ENCODE assay signal across 15 mouse cellular contexts in genomic region chr3:54990073-54990472, GRCm38 (mm10).
A peak's percentile ranks its signal among the peaks of the same experiment; 100 is the strongest.
DNase-seq lines count a peak whose midpoint lies in the region; ATAC-seq lines count a peak whose summit lies in the region.
"Had no signal": no experiment of that assay in that cellular context is flagged by ENCODE, and none has a peak within 500 bp of the region (broad histone marks: within the 10 kb centered on the region; RNA-seq: fewer than 3 reads in every experiment).

No protein-coding gene starts in this region.

- no peak overlapping the region for H3K4me2 ChIP-seq in midbrain, embryonic 11.5 days
- no peak overlapping the region for H3K4me2 ChIP-seq in midbrain, embryonic 15.5 days
- H3K4me2 ChIP-seq: forebrain, embryonic 12.5 days; limb, embryonic 15.5 days; liver, embryonic 15.5 days had no signal

- H3K27ac ChIP-seq in midbrain, embryonic 10.5 days (replicated peaks): 0 out of 2 replicates have a peak overlapping the region, but pooled peaks have one; percentile 4
- H3K27ac ChIP-seq in midbrain, embryonic 11.5 days (ENCODE audit: low read depth, low read length): no peak overlapping the region
- H3K27ac ChIP-seq in midbrain, embryonic 15.5 days: no peak overlapping the region
- H3K27ac ChIP-seq: forebrain, embryonic 12.5 days; gastrocnemius, adult 2 months; heart, embryonic 10.5 days; limb, embryonic 15.5 days; liver, embryonic 15.5 days had no signal

- no peak for ATAC-seq in midbrain, embryonic 11.5 days (ENCODE audit: low FRiP score)
- no peak for ATAC-seq in midbrain, embryonic 15.5 days (replicated peaks)
- ATAC-seq: activated CD4-positive, CD25-positive, alpha-beta regulatory T cell, adult 4 months; lung, postnatal 0 days had no signal

- no peaks in the 10 kb centered on the region for H3K36me3 ChIP-seq in midbrain, embryonic 10.5 days
- no peaks in the 10 kb centered on the region for H3K36me3 ChIP-seq in midbrain, embryonic 11.5 days (ENCODE audit: control insufficient read depth, insufficient read depth, low read length)
- no peaks in the 10 kb centered on the region for H3K36me3 ChIP-seq in midbrain, embryonic 15.5 days (replicated peaks)
- H3K36me3 ChIP-seq: forebrain, embryonic 12.5 days; heart, embryonic 10.5 days; limb, embryonic 15.5 days; liver, embryonic 15.5 days had no signal

- DNase-seq in midbrain, embryonic 10.5 days (ENCODE audit: low spot score): no peak
- DNase-seq in midbrain, embryonic 11.5 days (ENCODE audit: low spot score, missing footprints): no peak
- peak; percentile 47 for DNase-seq in Muller cell, postnatal 12 days (ENCODE audit: inconsistent ontology term)
- peak; percentile 58 for DNase-seq in embryo, embryonic 10 days (ENCODE audit: low spot score)
- peak; percentile 55 for DNase-seq in mesoderm, embryonic 11.5 days (ENCODE audit: low read depth, low spot score)
- no peak for DNase-seq in right cerebral cortex, adult 2 months (ENCODE audit: low spot score in 2 of 2)
- DNase-seq: thymus, postnatal 14 days had no signal

- no peak overlapping the region for H3K4me3 ChIP-seq in midbrain, embryonic 10.5 days
- H3K4me3 ChIP-seq in midbrain, embryonic 11.5 days (ENCODE audit: low read depth, low read length): no peak overlapping the region
- no peak overlapping the region for H3K4me3 ChIP-seq in midbrain, embryonic 15.5 days
- H3K4me3 ChIP-seq: forebrain, embryonic 12.5 days; gastrocnemius, adult 2 months; heart, embryonic 10.5 days; limb, embryonic 15.5 days; liver, embryonic 15.5 days had no signal

- no peak overlapping the region for H3K9ac ChIP-seq in midbrain, embryonic 11.5 days (ENCODE audit: low read length)
- no peak overlapping the region for H3K9ac ChIP-seq in midbrain, embryonic 15.5 days
- H3K9ac ChIP-seq: forebrain, embryonic 12.5 days; limb, embryonic 15.5 days; liver, embryonic 15.5 days had no signal

- H3K9me3 ChIP-seq in midbrain, embryonic 10.5 days (replicated peaks): no peaks in the 10 kb centered on the region
- H3K9me3 ChIP-seq in midbrain, embryonic 11.5 days (ENCODE audit: control insufficient read depth, low read length): no peaks in the 10 kb centered on the region
- H3K9me3 ChIP-seq in midbrain, embryonic 15.5 days: no peaks in the 10 kb centered on the region
- H3K9me3 ChIP-seq: forebrain, embryonic 12.5 days; heart, embryonic 10.5 days; limb, embryonic 15.5 days; liver, embryonic 15.5 days had no signal

- WGBS in midbrain, embryonic 10.5 days: 16% methylated on average over 5 of the region's 5 CpGs
- WGBS in midbrain, embryonic 11.5 days: 20% methylated on average over 5 of the region's 5 CpGs
- 29% methylated on average over 5 of the region's 5 CpGs for WGBS in midbrain, embryonic 15.5 days

- no peaks in the 10 kb centered on the region for H3K27me3 ChIP-seq in midbrain, embryonic 10.5 days (ENCODE audit: low read depth, poor library complexity, severe bottlenecking)
- H3K27me3 ChIP-seq in midbrain, embryonic 11.5 days (ENCODE audit: control insufficient read depth, insufficient read depth, low read length): no peaks in the 10 kb centered on the region
- H3K27me3 ChIP-seq in midbrain, embryonic 15.5 days (replicated peaks): no peaks in the 10 kb centered on the region
- H3K27me3 ChIP-seq: forebrain, embryonic 12.5 days; limb, embryonic 15.5 days; liver, embryonic 15.5 days had no signal

- H3K4me1 ChIP-seq in midbrain, embryonic 10.5 days: peaks cover 15% of the 10 kb centered on the region
- no peaks in the 10 kb centered on the region; the same call in 1 of the 2 replicates for H3K4me1 ChIP-seq in midbrain, embryonic 11.5 days (ENCODE audit: control insufficient read depth, insufficient read depth, low read length)
- H3K4me1 ChIP-seq in midbrain, embryonic 15.5 days: peaks cover 4% of the 10 kb centered on the region
- H3K4me1 ChIP-seq: liver, embryonic 15.5 days had no signal

Comparison
In these comparisons a context has a peak if more than half of its experiments do, and no peak if none do; other contexts are left out.
1. DNase-seq: peak in Muller cell, postnatal 12 days (single experiment), embryo, embryonic 10 days (single experiment) and mesoderm, embryonic 11.5 days (single experiment); none in midbrain, embryonic 10.5 days (single experiment), midbrain, embryonic 11.5 days (single experiment) and right cerebral cortex, adult 2 months (0 of 2).